Mouse (Mus musculus) right cerebral cortex, postnatal 14 days (tissue): ENCODE data around the gene Ick.

Experiments
- DNase-seq: peaks from one replicate; pipeline ENCODE4 v3.0.0; 2022

Gene Ick

GRCm38 (mm10) chr9:78195034-78195433, 86.0 kb downstream of the Ick start:
- DNase-seq = peak; percentile 38

- no peak for DNase-seq
These were observed 88.8 kb downstream of the Ick start for GRCm38 (mm10) chr9:78197801-78198200.

GRCm38 (mm10) chr9:78204194-78204593, 95.2 kb downstream of the Ick start:
- no peak for DNase-seq

GRCm38 (mm10) chr9:78208956-78209355, 100.0 kb downstream of the Ick start:
- no peak for DNase-seq

GRCm38 (mm10) chr9:78210079-78210478, 101.1 kb downstream of the Ick start:
- DNase-seq = no peak

- DNase-seq = no peak
These were observed 101.8 kb downstream of the Ick start for GRCm38 (mm10) chr9:78210821-78211220.

GRCm38 (mm10) chr9:78211521-78211920, 102.5 kb downstream of the Ick start:
- no peak for DNase-seq

- DNase-seq = no peak
These were observed 103.5 kb downstream of the Ick start for GRCm38 (mm10) chr9:78212341-78213049.

GRCm38 (mm10) chr9:78217074-78217473, 108.1 kb downstream of the Ick start:
- DNase-seq = no peak
